Mouse (Mus musculus): ENCODE measurements around the gene Mesd.

- TF ChIP-seq POLR2A (IDR thresholded peaks at IDR 0.05; ENCODE audit: insufficient read depth, low read depth, low read length) (no peak), EP300 (IDR thresholded peaks at IDR 0.05; ENCODE audit: insufficient read depth, low read depth, low read length) (0 out of 2 replicates have a peak, but pooled peaks have one; percentile 5)
Measured at GRCm38 (mm10) chr7:83882633-83883275, 1.5 kb upstream of the Mesd start.

All from heart, adult 2 months (tissue).